Mouse (Mus musculus) testis, adult 2 months (tissue): ENCODE measurements around the gene Tprn.

Experiments used
- CTCF ChIP-seq: fragments of 200-500 bp; IDR thresholded peaks from 2 replicates; pipeline ENCODE4 v1.5.1; 2012; ENCODE audit warnings: low read depth, mild to moderate bottlenecking, inconsistent platforms, low read length, moderate library complexity; ENCODE audit not compliant: control insufficient read depth, insufficient read depth, insufficient replicate concordance
- POLR2A ChIP-seq: fragments of 200-500 bp; IDR thresholded peaks from 2 replicates; pipeline ENCODE4 v1.6.1; 2012; ENCODE audit warnings: low read depth, mild to moderate bottlenecking, inconsistent platforms, low read length, moderate library complexity; ENCODE audit not compliant: control insufficient read depth

DNA sequence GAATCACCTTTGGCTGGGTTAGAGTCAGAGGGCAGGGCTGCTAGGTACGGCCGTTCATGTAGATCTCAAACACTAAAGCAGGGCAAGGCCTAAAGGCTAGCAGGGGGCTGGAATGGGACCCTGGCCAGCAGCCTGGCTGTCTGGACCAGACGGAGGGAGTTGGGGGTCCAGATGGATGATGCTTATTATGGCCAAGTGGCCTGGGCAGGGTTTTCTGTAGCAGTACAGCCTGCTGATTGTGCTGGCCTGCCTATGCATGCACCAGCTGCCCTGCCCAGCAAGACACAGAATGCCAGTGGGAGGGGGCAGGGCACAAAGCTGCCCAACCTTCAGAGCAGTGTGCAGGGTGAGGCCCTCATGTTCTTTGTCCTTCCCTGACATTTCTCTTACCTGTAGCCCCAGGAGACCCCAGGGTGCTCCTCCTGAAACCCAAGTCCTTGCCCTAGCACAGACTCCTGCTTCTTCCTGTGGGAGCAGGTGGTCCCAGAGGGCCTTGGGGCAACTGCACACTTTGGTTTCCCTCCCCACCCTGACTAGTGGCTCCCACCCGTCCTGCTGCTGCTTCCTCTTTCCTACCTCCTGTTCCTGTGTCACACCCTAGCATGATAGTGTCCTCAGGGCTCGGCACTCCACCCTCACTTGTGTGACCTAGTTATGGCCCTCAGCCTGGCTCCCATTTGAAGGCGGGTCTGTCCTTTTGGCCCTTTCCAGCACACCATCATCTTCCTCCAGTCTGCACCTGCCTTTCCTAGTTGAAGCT, 3.7 kb downstream of the Tprn start:
- TF ChIP-seq CTCF (no peak), POLR2A (no peak)
